17 mouse cellular contexts compared by ENCODE assay signal in genomic region chr10:93538818-93539217, GRCm38 (mm10). TPM values are rescaled to one million over a fixed set of nuclear protein-coding genes. Genes with fewer than 3 reads are reported as not detected.
"Had no signal": no experiment of that assay in that cellular context is flagged by ENCODE, and none has a peak within 500 bp of the region (broad histone marks: within the 10 kb centered on the region; RNA-seq: fewer than 3 reads in every experiment).

No protein-coding gene starts in this region.

- H3K9me3 ChIP-seq: hindbrain, embryonic 15.5 days; limb, embryonic 13.5 days; midbrain, embryonic 13.5 days had no signal

- H3K9ac ChIP-seq: limb, embryonic 13.5 days; midbrain, embryonic 13.5 days had no signal

- DNase-seq: left cerebral cortex, postnatal 4 days; lung, adult 18-20 months; lung, postnatal 36 days; right cerebral cortex, postnatal 14 days; thymus, adult 18-20 months; thymus, postnatal 14 days had no signal

- ATAC-seq: intestine, embryonic 16.5 days; midbrain, embryonic 13.5 days had no signal

- H3K36me3 ChIP-seq: hindbrain, embryonic 15.5 days; limb, embryonic 13.5 days; midbrain, embryonic 13.5 days had no signal

- H3K27ac ChIP-seq: hindbrain, embryonic 15.5 days; limb, embryonic 13.5 days; midbrain, embryonic 13.5 days; stomach, postnatal 0 days had no signal

RNA-seq across cellular contexts. Expression of gene Amdhd1, which starts 1.0 kb away (rescaled TPM):
- total RNA-seq: midbrain, postnatal 0 days had no signal
- polyA plus RNA-seq: neural tube, embryonic 14.5 days had no signal

RNA-seq across cellular contexts. Expression of gene Ccdc38, which starts 1.6 kb away (rescaled TPM):
- total RNA-seq: layer of hippocampus, postnatal 14 days; left cerebral cortex, adult 18-20 months; left cerebral cortex, postnatal 4 days had no signal
- polyA plus RNA-seq: large intestine, adult 2 months; small intestine, adult 2 months had no signal

RNA-seq across cellular contexts. Expression of gene Hal, which starts 50.2 kb away (rescaled TPM):
- total RNA-seq: left cerebral cortex, adult 18-20 months had no signal
